Mouse (Mus musculus) frontal cortex, postnatal 25 days (tissue): Measurements from ENCODE around the gene Adssl1.

Experiments
- DNase-seq, 2 experiments: peaks; one replicate each; pipeline ENCODE4 v3.0.0; 2022; ENCODE audit warnings: low spot score in 2 of 2

The Adssl1 gene

GRCm38 (mm10) chr12:112592985-112593734 is 26.7 kb upstream of the Adssl1 start:
- DNase-seq, result no peak

- no peak for DNase-seq
Observed at GRCm38 (mm10) chr12:112593951-112594915, 25.6 kb upstream of the Adssl1 start.

GRCm38 (mm10) chr12:112594989-112595388 is 24.9 kb upstream of the Adssl1 start:
- DNase-seq, result peak in 1 of 2 experiments; percentile 59

GRCm38 (mm10) chr12:112595626-112596025 is 24.2 kb upstream of the Adssl1 start:
- DNase-seq, result no peak

GRCm38 (mm10) chr12:112596454-112596853 is 23.4 kb upstream of the Adssl1 start:
- DNase-seq, result no peak

GRCm38 (mm10) chr12:112596891-112597500 is 22.8 kb upstream of the Adssl1 start:
- DNase-seq, result no peak

GRCm38 (mm10) chr12:112597618-112598017 is 22.2 kb upstream of the Adssl1 start:
- no peak for DNase-seq

GRCm38 (mm10) chr12:112599198-112599597 is 20.6 kb upstream of the Adssl1 start:
- no peak for DNase-seq

- DNase-seq, result no peak
Observed at GRCm38 (mm10) chr12:112599942-112600611, 19.8 kb upstream of the Adssl1 start.

GRCm38 (mm10) chr12:112604022-112604421 is 15.8 kb upstream of the Adssl1 start:
- no peak for DNase-seq

- no peak for DNase-seq
Observed at GRCm38 (mm10) chr12:112604709-112605649, 14.9 kb upstream of the Adssl1 start.

GRCm38 (mm10) chr12:112605766-112606165 is 14.1 kb upstream of the Adssl1 start:
- peak; percentile 56 to 70 for DNase-seq

- DNase-seq, result no peak
Observed at GRCm38 (mm10) chr12:112606998-112607397, 12.8 kb upstream of the Adssl1 start.

- no peak for DNase-seq
Observed at GRCm38 (mm10) chr12:112609031-112609430, 10.8 kb upstream of the Adssl1 start.

- no peak for DNase-seq
Observed at GRCm38 (mm10) chr12:112616668-112617067, 3.2 kb upstream of the Adssl1 start.

- DNase-seq, result peak in 1 of 2 experiments; percentile 64
Observed at GRCm38 (mm10) chr12:112617184-112617583, 2.7 kb upstream of the Adssl1 start.

GRCm38 (mm10) chr12:112617898-112618380 is 1.9 kb upstream of the Adssl1 start:
- peak; percentile 40 to 47 for DNase-seq

- no peak for DNase-seq
Observed at GRCm38 (mm10) chr12:112618981-112619685, 712 bp upstream of the Adssl1 start.

- no peak for DNase-seq
Observed at GRCm38 (mm10) chr12:112620354-112621061, 663 bp downstream of the Adssl1 start.
